Mouse (Mus musculus) hindbrain, embryonic 14.5 days (tissue): ENCODE measurements around the gene Eif4a1. TPM values are rescaled to one million over a fixed set of nuclear protein-coding genes. Genes with fewer than 3 reads are reported as not detected.

Experiments used
- ATAC-seq: fragments of 200-750 bp; cut with Nextera tagmentation; 2 replicates; pipeline ENCODE4 v1.8.0; 2017; ENCODE audit warnings: moderate number of reproducible peaks, mild to moderate bottlenecking, moderate TSS enrichment, moderate library complexity; ENCODE audit not compliant: low FRiP score
- DNase-seq: peaks from one replicate; pipeline ENCODE4 v3.0.0-alpha.2; 2015; ENCODE audit warnings: low spot score
- H3K27ac ChIP-seq: fragments of 300-500 bp; sonication (generic); 2 replicates; pipeline ENCODE4 v1.5.1; 2014; ENCODE audit warnings: mild to moderate bottlenecking, moderate library complexity
- H3K27me3 ChIP-seq: fragments of 300-500 bp; sonication (generic); 2 replicates; pipeline ENCODE4 v1.6.1; 2014; ENCODE audit warnings: mild to moderate bottlenecking, low read length, mixed read lengths; ENCODE audit not compliant: control insufficient read depth, insufficient read depth
- H3K36me3 ChIP-seq: fragments of 300-500 bp; sonication (generic); replicated peaks from 2 replicates; pipeline ENCODE4 v1.6.1; 2014; ENCODE audit not compliant: control insufficient read depth, insufficient read depth
- H3K4me1 ChIP-seq: fragments of 300-500 bp; sonication (generic); replicated peaks from 2 replicates; pipeline ENCODE4 v1.6.1; 2014; ENCODE audit warnings: antibody characterized with exemption, low read length, mixed read lengths; ENCODE audit not compliant: control insufficient read depth, insufficient read depth
- H3K4me2 ChIP-seq: fragments of 300-500 bp; sonication (generic); replicated peaks from 2 replicates; pipeline ENCODE4 v1.6.1; 2014; ENCODE audit warnings: mild to moderate bottlenecking, moderate library complexity
- H3K4me3 ChIP-seq: fragments of 300-500 bp; sonication (generic); replicated peaks from 2 replicates; pipeline ENCODE4 v1.5.1; 2014; ENCODE audit warnings: mild to moderate bottlenecking, low read length
- H3K9ac ChIP-seq: fragments of 300-500 bp; sonication (generic); 2 replicates; pipeline ENCODE4 v1.6.1; 2014
- H3K9me3 ChIP-seq: fragments of 300-500 bp; sonication (generic); 2 replicates; pipeline ENCODE4 v1.6.1; 2016; ENCODE audit warnings: low read length; ENCODE audit not compliant: control insufficient read depth
- WGBS: fragments of 180-500 bp; shearing (Covaris S2); extraction: QIAGEN DNeasy Blood & Tissue Kit; methylation state at CpG from one replicate; pipeline ENCODE4 v1.1.7; 2014; 5-methylcytosine and 5-hydroxymethylcytosine counted together
- polyA plus RNA-seq: library from polyadenylated mRNA; unstranded; fragments of >200 nt; fragmentation: Nextera tagmentation; extraction: Ambion mirVana; gene quantifications from 2 replicates; pipeline ENCODE4 v1.2.1, GENCODE M21; 2014

The Eif4a1 gene
- polyA plus RNA-seq, 1 experiment from 2014 or later, result 559 TPM

GRCm38 (mm10) chr11:69692863-69693262, 20.6 kb upstream of the Eif4a1 start:
- H3K36me3 ChIP-seq, result no peaks in the 10 kb centered on the region
- H3K4me1 ChIP-seq, result peaks cover 3% of the 10 kb centered on the region; the same call in 1 of the 2 replicates
- H3K4me2 ChIP-seq, result no peak overlapping the region
- DNase-seq, result no peak
- no peak overlapping the region for H3K4me3 ChIP-seq
- no peak overlapping the region for H3K9ac ChIP-seq
- 85% methylated on average over 6 of the region's 6 CpGs for WGBS
- H3K9me3 ChIP-seq, result no peaks in the 10 kb centered on the region
- ATAC-seq, result no peak
- H3K27me3 ChIP-seq, result no peaks in the 10 kb centered on the region
- no peak overlapping the region for H3K27ac ChIP-seq

- ATAC-seq (no peak), DNase-seq (no peak)
- Histone ChIP-seq H3K27me3 (no peaks in the 10 kb centered on the region), H3K4me3 (no peak overlapping the region), H3K4me1 (peaks cover 3% of the 10 kb centered on the region; the same call in 1 of the 2 replicates), H3K9me3 (no peaks in the 10 kb centered on the region), H3K4me2 (no peak overlapping the region), H3K27ac (no peak overlapping the region), H3K36me3 (no peaks in the 10 kb centered on the region), H3K9ac (no peak overlapping the region)
- 81% methylated on average over 9 of the region's 9 CpGs for WGBS
Observed at GRCm38 (mm10) chr11:69692196-69692811, 20.1 kb upstream of the Eif4a1 start.

GRCm38 (mm10) chr11:69689891-69690290, 17.7 kb upstream of the Eif4a1 start:
- Histone ChIP-seq H3K27ac (no peak overlapping the region), H3K36me3 (no peaks in the 10 kb centered on the region), H3K27me3 (no peaks in the 10 kb centered on the region), H3K9ac (no peak overlapping the region), H3K4me3 (no peak overlapping the region), H3K4me2 (no peak overlapping the region), H3K9me3 (no peaks in the 10 kb centered on the region), H3K4me1 (no peaks in the 10 kb centered on the region; the same call in 1 of the 2 replicates)
- ATAC-seq (no peak), DNase-seq (no peak)
- 100% methylated on average over 1 of the region's 1 CpGs for WGBS

GRCm38 (mm10) chr11:69687061-69687460, 14.8 kb upstream of the Eif4a1 start:
- Histone ChIP-seq H3K27ac (no peak overlapping the region), H3K4me1 (peaks cover 12% of the 10 kb centered on the region), H3K9me3 (no peaks in the 10 kb centered on the region), H3K36me3 (no peaks in the 10 kb centered on the region), H3K4me3 (no peak overlapping the region), H3K9ac (no peak overlapping the region), H3K27me3 (no peaks in the 10 kb centered on the region), H3K4me2 (no peak overlapping the region)
- WGBS, result 62% methylated on average over 5 of the region's 5 CpGs
- no peak for DNase-seq
- no peak for ATAC-seq

- Histone ChIP-seq H3K9ac (peak overlapping the region; percentile 41; the same call in 1 of the 2 replicates), H3K27me3 (no peaks in the 10 kb centered on the region)
- DNase-seq, result no peak
Observed at GRCm38 (mm10) chr11:69686377-69686776, 14.2 kb upstream of the Eif4a1 start.

GRCm38 (mm10) chr11:69685526-69686148, 13.4 kb upstream of the Eif4a1 start, which contains the start of gene Tnfsf13:
Gene Tnfsf13, minus strand, starts transcription at chr11:69685784.
- Histone ChIP-seq H3K9me3 (no peaks in the 10 kb centered on the region), H3K4me2 (no peak within 1 kb of the TSS; the same call in 1 of the 2 replicates), H3K4me1 (peaks cover 17% of the 10 kb centered on the region), H3K27ac (peak within 1 kb of the TSS; percentile 68; the same call in 1 of the 2 replicates), H3K36me3 (no peaks in the 10 kb centered on the region), H3K27me3 (no peaks in the 10 kb centered on the region), H3K9ac (peak within 1 kb of the TSS; percentile 41; the same call in 1 of the 2 replicates), H3K4me3 (no peak within 1 kb of the TSS)
- 47% methylated on average over 10 of the region's 10 CpGs for WGBS
- ATAC-seq (no peak), DNase-seq (no peak)

More at GRCm38 (mm10) chr11:69686377-69686776, 14.2 kb upstream of the Eif4a1 start:
- no peak for ATAC-seq
- no peak overlapping the region for H3K4me3 ChIP-seq
- H3K36me3 ChIP-seq, result no peaks in the 10 kb centered on the region
- H3K27ac ChIP-seq, result peak overlapping the region; percentile 68; the same call in 1 of the 2 replicates
- H3K9me3 ChIP-seq, result no peaks in the 10 kb centered on the region
- H3K4me2 ChIP-seq, result no peak overlapping the region
- WGBS, result 22% methylated on average over 4 of the region's 4 CpGs
- H3K4me1 ChIP-seq, result peaks cover 12% of the 10 kb centered on the region

GRCm38 (mm10) chr11:69684936-69685335, 12.7 kb upstream of the Eif4a1 start:
- Histone ChIP-seq H3K27ac (no peak overlapping the region), H3K36me3 (peaks cover 5% of the 10 kb centered on the region), H3K4me3 (no peak overlapping the region), H3K4me1 (peaks cover 22% of the 10 kb centered on the region), H3K4me2 (no peak overlapping the region), H3K9me3 (no peaks in the 10 kb centered on the region), H3K27me3 (no peaks in the 10 kb centered on the region), H3K9ac (0 out of 2 replicates have a peak overlapping the region, but pooled peaks have one; percentile 17)
- DNase-seq (no peak), ATAC-seq (no peak)
- WGBS, result 74% methylated on average over 6 of the region's 6 CpGs

- DNase-seq (no peak), ATAC-seq (no peak)
- 84% methylated on average over 12 of the region's 12 CpGs for WGBS
Observed at GRCm38 (mm10) chr11:69684128-69684745, 12.0 kb upstream of the Eif4a1 start.

GRCm38 (mm10) chr11:69683576-69683975, 11.4 kb upstream of the Eif4a1 start:
- Histone ChIP-seq H3K4me1 (peaks cover 25% of the 10 kb centered on the region), H3K9ac (peak overlapping the region; percentile 74), H3K4me2 (peak overlapping the region; percentile 71), H3K9me3 (no peaks in the 10 kb centered on the region), H3K27ac (peak overlapping the region; percentile 79), H3K27me3 (no peaks in the 10 kb centered on the region), H3K36me3 (peaks cover 13% of the 10 kb centered on the region), H3K4me3 (no peak overlapping the region)
- ATAC-seq (no peak), DNase-seq (no peak)
- WGBS, result 85% methylated on average over 7 of the region's 7 CpGs

More at GRCm38 (mm10) chr11:69684128-69684745, 12.0 kb upstream of the Eif4a1 start:
- H3K4me2 ChIP-seq, result no peak overlapping the region
- H3K36me3 ChIP-seq, result peaks cover 9% of the 10 kb centered on the region
- H3K4me1 ChIP-seq, result peaks cover 25% of the 10 kb centered on the region
- H3K9me3 ChIP-seq, result no peaks in the 10 kb centered on the region
- H3K27me3 ChIP-seq, result no peaks in the 10 kb centered on the region
- H3K4me3 ChIP-seq, result no peak overlapping the region
- H3K9ac ChIP-seq, result peak overlapping the region; percentile 13; the same call in 1 of the 2 replicates
- no peak overlapping the region for H3K27ac ChIP-seq
